In genomic region chr9:75672769-75673168, GRCm38 (mm10) we compare ENCODE assay signal across 34 mouse cellular contexts. TPM values are rescaled to one million over a fixed set of nuclear protein-coding genes. Genes with fewer than 3 reads are reported as not detected.
DNase-seq lines count a peak whose midpoint lies in the region; ATAC-seq and TF ChIP-seq lines count a peak whose summit lies in the region.
"Had no signal": no experiment of that assay in that cellular context is flagged by ENCODE, and none has a peak within 500 bp of the region (broad histone marks: within the 10 kb centered on the region; RNA-seq: fewer than 3 reads in every experiment).

No protein-coding gene starts in this region.

- no peak overlapping the region for H3K4me3 ChIP-seq in left cerebral cortex, adult 2 months
- no peak overlapping the region for H3K4me3 ChIP-seq in midbrain, embryonic 15.5 days
- H3K4me3 ChIP-seq: erythroblast, embryonic 14.5 days; forebrain, embryonic 13.5 days; hindbrain, embryonic 10.5 days; intestine, embryonic 15.5 days; myocyte; neural tube, embryonic 12.5 days had no signal

- no peaks in the 10 kb centered on the region for H3K27me3 ChIP-seq in midbrain, embryonic 15.5 days (replicated peaks)
- H3K27me3 ChIP-seq: forebrain, embryonic 13.5 days; intestine, embryonic 15.5 days; neural tube, embryonic 12.5 days had no signal

- no peak overlapping the region for H3K9ac ChIP-seq in midbrain, embryonic 15.5 days
- H3K9ac ChIP-seq: forebrain, embryonic 13.5 days; intestine, embryonic 15.5 days; liver, embryonic 14.5 days; neural tube, embryonic 12.5 days had no signal

- H3K4me2 ChIP-seq in midbrain, embryonic 15.5 days, result no peak overlapping the region
- H3K4me2 ChIP-seq: forebrain, embryonic 13.5 days; intestine, embryonic 15.5 days; neural tube, embryonic 12.5 days had no signal

- DNase-seq in heart, adult 11 months, result peak; percentile 55
- DNase-seq in heart, adult 8-10 months (ENCODE audit: low spot score), result no peak
- no peak for DNase-seq in left cerebral cortex, adult 2 months (ENCODE audit: extremely low spot score in 1 of 2, low spot score in 2 of 2)
- no peak for DNase-seq in left cerebral cortex, postnatal 4 days
- peak; percentile 15 for DNase-seq in ZHBTc4 (ENCODE audit: low read depth, low spot score)
- no peak for DNase-seq in urinary bladder, postnatal 36 days (ENCODE audit: low spot score in 2 of 2)
- no peak for DNase-seq in urinary bladder, adult 2 months (ENCODE audit: low spot score)
- DNase-seq: adrenal gland, postnatal 10 days; cerebellum, adult 11-12 months; cerebellum, adult 9-11 months; heart, postnatal 14 days; kidney, adult 2 months; kidney, postnatal 36 days; layer of hippocampus, postnatal 36 days; liver; lung, adult 2 months; lung, postnatal 10 days; right cerebral cortex, postnatal 4 days; thymus, adult 18-20 months; thymus, postnatal 36 days had no signal

- peak overlapping the region; percentile 19; the same call in 1 of the 2 replicates for H3K27ac ChIP-seq in left cerebral cortex, adult 2 months
- no peak overlapping the region for H3K27ac ChIP-seq in midbrain, embryonic 15.5 days
- H3K27ac ChIP-seq: forebrain, embryonic 13.5 days; hindbrain, embryonic 10.5 days; intestine, embryonic 15.5 days; liver, embryonic 14.5 days; macrophage; neural tube, embryonic 12.5 days; stomach, postnatal 0 days had no signal

- TF ChIP-seq CTCF in left cerebral cortex, adult 2 months (IDR thresholded peaks at IDR 0.05), result no peak

- 37% methylated on average over 6 of the region's 6 CpGs for WGBS in midbrain, embryonic 15.5 days

- H3K9me3 ChIP-seq in midbrain, embryonic 15.5 days, result no peaks in the 10 kb centered on the region
- H3K9me3 ChIP-seq: forebrain, embryonic 13.5 days; hindbrain, embryonic 10.5 days; intestine, embryonic 15.5 days; neural tube, embryonic 12.5 days had no signal

- intact Hi-C loops in left cerebral cortex, adult 2 months (cut with DNase I), result no loop called here
- intact Hi-C loops in left cerebral cortex, postnatal 4 days (cut with DNase I), result no loop called here

- H3K36me3 ChIP-seq in midbrain, embryonic 15.5 days (replicated peaks), result peaks cover 62% of the 10 kb centered on the region
- H3K36me3 ChIP-seq: intestine, embryonic 15.5 days had no signal

- no peaks in the 10 kb centered on the region for H3K4me1 ChIP-seq in midbrain, embryonic 15.5 days
- H3K4me1 ChIP-seq: forebrain, embryonic 13.5 days; hindbrain, embryonic 10.5 days; intestine, embryonic 15.5 days; neural tube, embryonic 12.5 days had no signal

- ATAC-seq in midbrain, embryonic 15.5 days (replicated peaks), result peak; percentile 62; the same call in 1 of the 2 replicates
- ATAC-seq: CD4-positive, CD25-positive, alpha-beta regulatory T cell, adult 4 months; forebrain, embryonic 13.5 days; intestine, embryonic 15.5 days had no signal

RNA-seq across cellular contexts. Expression of gene Scg3, which starts 11.1 kb away (rescaled TPM):
- under 1 TPM in 3 of 4 experiments, not detected in 1; 0.19 to 0.60 (median 0.19) TPM for total RNA-seq in heart, adult 8-10 months (2022)
- 100 to 1,000 TPM; 268 to 282 TPM for total RNA-seq in left cerebral cortex, adult 2 months (2021)
- 100 to 1,000 TPM; 183 to 193 TPM for total RNA-seq in left cerebral cortex, postnatal 4 days (2021)
- polyA plus RNA-seq in midbrain, embryonic 15.5 days (2015; fragmentation: Nextera tagmentation; extraction: Ambion mirVana), result 119 and 122 TPM in 2 replicates
- 0.85 and 0.91 TPM in 2 replicates for polyA plus RNA-seq in urinary bladder, adult 2 months (2012; rRNA removed)
- total RNA-seq: common myeloid progenitor, adult 5-6 weeks; megakaryocyte-erythroid progenitor cell, adult 5-6 weeks had no signal
- polyA plus RNA-seq: CD4-positive, CD25-positive, alpha-beta regulatory T cell, adult 4 months; erythroblast, embryonic 14.5 days; macrophage; myocyte; spleen, adult 2 months had no signal

RNA-seq across cellular contexts. Expression of gene Lysmd2, which starts 47.2 kb away (rescaled TPM):
- total RNA-seq in heart, adult 8-10 months (2022), result 10 to 100 TPM in 2 of 4 experiments, 1 to 10 TPM in 2; 7.6 to 11.7 (median 9.2) TPM
- 10 to 100 TPM; 61.4 to 69.1 TPM for total RNA-seq in left cerebral cortex, adult 2 months (2021)
- total RNA-seq in left cerebral cortex, postnatal 4 days (2021), result 10 to 100 TPM; 24.4 to 26.5 TPM
- 27.8 and 31.9 TPM in 2 replicates for polyA plus RNA-seq in midbrain, embryonic 15.5 days (2015; fragmentation: Nextera tagmentation; extraction: Ambion mirVana)
- 42.3 and 48.9 TPM in 2 replicates for polyA plus RNA-seq in urinary bladder, adult 2 months (2012; rRNA removed)
- polyA plus RNA-seq: erythroblast, embryonic 14.5 days; macrophage had no signal

Comparison
In these comparisons a context has a peak if more than half of its experiments do, and no peak if none do; other contexts are left out.
1. DNase-seq: peak in heart, adult 11 months (single experiment) and ZHBTc4 (single experiment); none in heart, adult 8-10 months (single experiment), left cerebral cortex, adult 2 months (0 of 2), left cerebral cortex, postnatal 4 days (single experiment), urinary bladder, postnatal 36 days (0 of 2) and urinary bladder, adult 2 months (single experiment).
2. RNA of gene Scg3, which starts 11.1 kb away (total RNA-seq): 268 to 282 TPM in left cerebral cortex, adult 2 months and 183 to 193 TPM in left cerebral cortex, postnatal 4 days; 0.19 to 0.60 TPM in heart, adult 8-10 months; every median in the first group is over 100 times any median in the second.